Mouse (Mus musculus) heart, adult 2 months (tissue): ENCODE data around the gene Ptpn13. TPM values are rescaled to one million over a fixed set of nuclear protein-coding genes. Genes with fewer than 3 reads are reported as not detected.

Source experiments
- DNase-seq, 2 experiments: peaks; one replicate each; pipeline ENCODE4 v3.0.0; 2021
- H3K27ac ChIP-seq: fragments of 200-600 bp; 2 replicates; pipeline ENCODE4 v1.8.1; 2022
- H3K27me3 ChIP-seq: fragments of 200-500 bp; 2 replicates; pipeline ENCODE4 v1.6.1; 2012; ENCODE audit warnings: mild to moderate bottlenecking, low read length, inconsistent platforms, mixed read lengths; ENCODE audit not compliant: control insufficient read depth, insufficient read depth
- H3K36me3 ChIP-seq: fragments of 200-500 bp; 2 replicates; pipeline ENCODE4 v1.6.1; 2012; ENCODE audit warnings: low read length, inconsistent platforms; ENCODE audit not compliant: control insufficient read depth, insufficient read depth
- H3K4me1 ChIP-seq: fragments of 200-500 bp; 2 replicates; pipeline ENCODE4 v1.6.1; 2011; ENCODE audit warnings: low read length; ENCODE audit not compliant: control insufficient read depth, insufficient read depth
- H3K4me3 ChIP-seq: fragments of 200-600 bp; 2 replicates; pipeline ENCODE4 v1.8.1; 2022
- H3K79me2 ChIP-seq: fragments of 200-500 bp; replicated peaks from 2 replicates; pipeline ENCODE4 v1.6.1; 2012; ENCODE audit warnings: mild to moderate bottlenecking, inconsistent platforms, low read length, moderate library complexity, mixed read lengths; ENCODE audit not compliant: control insufficient read depth, insufficient read depth
- H3K9ac ChIP-seq: fragments of 200-500 bp; 2 replicates; pipeline ENCODE4 v1.6.1; 2012; ENCODE audit warnings: low read depth, mild to moderate bottlenecking, control low read depth, inconsistent platforms, low read length, mixed read lengths
- CTCF ChIP-seq: fragments of 200-600 bp; IDR thresholded peaks from 2 replicates; pipeline ENCODE4 v1.8.1; 2022; ENCODE audit warnings: antibody characterized with exemption, mild to moderate bottlenecking, moderate library complexity
- EP300 ChIP-seq: fragments of 200-500 bp; IDR thresholded peaks from 2 replicates; pipeline ENCODE4 v1.6.1; 2011; ENCODE audit warnings: low read depth, low read length, control low read depth; ENCODE audit not compliant: insufficient read depth
- POLR2A ChIP-seq: fragments of 200-500 bp; IDR thresholded peaks from 2 replicates; pipeline ENCODE4 v1.6.1; 2011; ENCODE audit warnings: mild to moderate bottlenecking, low read depth, low read length, control low read depth; ENCODE audit not compliant: insufficient read depth
- WGBS: fragments of 180-500 bp; shearing (Covaris S2); methylation state at CpG from one replicate; pipeline ENCODE4 v1.1.7; 2018; 5-methylcytosine and 5-hydroxymethylcytosine counted together
- intact Hi-C: fragments of 180-260 bp; cut with DNase I; formaldehyde crosslinking; loops from one replicate; pipeline ENCODE4 v1.15.1; 2025
- polyA plus RNA-seq: library from polyadenylated mRNA; depleted of rRNA; stranded (reverse); fragments of >200 nt; gene quantifications from 2 replicates; pipeline ENCODE4 v1.2.3, GENCODE M21; 2012
- total RNA-seq, 2 experiments: library from RNA; stranded (reverse); gene quantifications; 2 replicates each; pipeline ENCODE4 v1.2.3; 2021

The Ptpn13 gene
- total and polyA plus RNA-seq, 3 experiments: 2.1 to 5.8 (median 5.3) TPM

DNA sequence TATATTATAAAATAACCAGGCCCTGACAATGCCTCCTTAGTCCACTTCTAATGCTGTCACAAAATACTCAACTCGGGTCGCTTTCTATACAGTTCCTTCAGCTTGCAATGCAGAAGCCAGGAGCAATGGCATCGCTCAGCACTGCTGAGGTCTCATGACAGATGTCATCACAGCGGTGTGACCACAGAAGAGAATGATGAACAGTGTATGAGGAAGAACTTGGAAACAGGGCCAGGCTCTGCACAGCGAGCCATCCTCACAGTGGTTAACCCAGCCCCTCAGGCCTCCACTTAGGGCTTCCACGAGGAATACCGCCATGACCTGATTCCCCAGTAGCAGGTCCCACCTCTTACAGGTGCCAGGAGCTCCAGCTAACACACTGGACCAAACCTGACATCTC is 189.4 kb downstream of the Ptpn13 start:
- no peak overlapping the region for H3K4me3 ChIP-seq
- TF ChIP-seq EP300: no peak
- no peak for TF ChIP-seq POLR2A
- no peak for TF ChIP-seq CTCF
- no peak overlapping the region for H3K27ac ChIP-seq
- WGBS: 90% methylated on average over 7 of the region's 7 CpGs
- H3K4me1 ChIP-seq: peaks cover 2% of the 10 kb centered on the region
- DNase-seq: no peak
- intact Hi-C loops: no loop called here
- no peak overlapping the region for H3K9ac ChIP-seq
- no peaks in the 10 kb centered on the region for H3K36me3 ChIP-seq
- no peaks in the 10 kb centered on the region for H3K27me3 ChIP-seq
- H3K79me2 ChIP-seq: no peaks in the 10 kb centered on the region

DNA sequence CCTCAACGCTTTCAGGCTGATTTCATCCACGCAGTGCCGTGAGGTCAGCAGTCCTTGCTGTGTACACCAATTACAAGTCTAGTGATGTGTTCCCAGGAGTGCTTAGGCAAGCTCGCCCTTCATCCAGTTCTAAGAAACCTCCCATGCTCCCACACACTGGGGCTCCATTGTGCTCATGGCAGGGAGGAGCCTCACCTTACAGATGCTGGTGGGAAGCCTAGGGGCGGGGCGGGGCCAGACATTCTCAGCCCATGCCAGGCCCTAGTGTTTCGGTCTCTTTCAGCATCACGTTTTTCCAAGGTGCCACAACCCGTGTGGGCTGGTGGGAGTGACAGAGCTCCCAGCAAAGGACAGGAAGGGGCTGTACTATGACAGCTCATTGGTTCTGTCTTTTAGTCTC is 192.2 kb downstream of the Ptpn13 start:
- Histone ChIP-seq H3K9ac (no peak overlapping the region), H3K4me3 (no peak overlapping the region), H3K4me1 (peaks cover 11% of the 10 kb centered on the region), H3K27ac (no peak overlapping the region), H3K27me3 (no peaks in the 10 kb centered on the region), H3K36me3 (no peaks in the 10 kb centered on the region), H3K79me2 (no peaks in the 10 kb centered on the region)
- TF ChIP-seq EP300: no peak
- TF ChIP-seq POLR2A: no peak
- TF ChIP-seq CTCF: no peak
- DNase-seq: no peak
- 86% methylated on average over 9 of the region's 9 CpGs for WGBS
- intact Hi-C loops: no loop called here

DNA sequence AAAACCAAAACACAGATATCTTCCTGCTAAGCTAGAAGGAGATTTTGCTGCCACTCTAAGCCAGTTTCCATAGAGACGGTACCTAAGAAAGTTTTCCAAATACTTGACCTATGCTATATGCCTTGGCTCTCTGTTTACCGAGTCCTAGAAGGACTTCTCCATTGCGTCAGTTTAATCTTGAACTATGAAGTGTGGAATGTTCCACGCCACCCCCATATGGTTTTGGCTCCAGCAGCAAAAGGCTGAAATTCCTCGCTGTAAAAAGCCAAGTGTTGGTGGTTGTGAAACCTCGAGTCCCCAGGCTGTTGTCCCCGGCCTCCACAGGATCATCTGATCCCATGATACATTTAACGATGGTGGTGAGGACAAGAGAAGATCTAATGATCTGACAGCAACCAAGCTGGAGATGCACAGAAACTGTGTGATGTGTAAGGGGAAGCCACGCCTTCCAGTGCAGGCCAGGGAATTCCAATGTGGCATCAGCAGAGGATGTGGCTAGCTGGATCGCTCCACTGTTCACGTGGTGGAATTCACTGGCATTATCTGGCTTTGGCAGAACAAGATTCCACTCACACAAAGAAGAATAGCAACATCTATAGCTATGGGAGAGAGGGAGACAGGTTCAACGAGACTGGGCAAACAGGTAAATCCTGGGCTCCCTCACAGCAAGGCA is 195.4 kb downstream of the Ptpn13 start:
- no peaks in the 10 kb centered on the region for H3K27me3 ChIP-seq
- H3K4me3 ChIP-seq: no peak overlapping the region
- DNase-seq: peak; percentile 54 to 71
- intact Hi-C loops: loop anchor here (5.0 kb wide), 1 partner anchor 37 kb away; the partner anchor contains the start of gene 1700016H13Rik
- peak overlapping the region; percentile 23 for H3K27ac ChIP-seq
- 47% methylated on average over 12 of the region's 12 CpGs for WGBS
- H3K4me1 ChIP-seq: peaks cover 21% of the 10 kb centered on the region
- no peaks in the 10 kb centered on the region for H3K36me3 ChIP-seq
- no peak for TF ChIP-seq POLR2A
- no peak for TF ChIP-seq EP300
- TF ChIP-seq CTCF: no peak
- H3K79me2 ChIP-seq: no peaks in the 10 kb centered on the region
- no peak overlapping the region for H3K9ac ChIP-seq

DNA sequence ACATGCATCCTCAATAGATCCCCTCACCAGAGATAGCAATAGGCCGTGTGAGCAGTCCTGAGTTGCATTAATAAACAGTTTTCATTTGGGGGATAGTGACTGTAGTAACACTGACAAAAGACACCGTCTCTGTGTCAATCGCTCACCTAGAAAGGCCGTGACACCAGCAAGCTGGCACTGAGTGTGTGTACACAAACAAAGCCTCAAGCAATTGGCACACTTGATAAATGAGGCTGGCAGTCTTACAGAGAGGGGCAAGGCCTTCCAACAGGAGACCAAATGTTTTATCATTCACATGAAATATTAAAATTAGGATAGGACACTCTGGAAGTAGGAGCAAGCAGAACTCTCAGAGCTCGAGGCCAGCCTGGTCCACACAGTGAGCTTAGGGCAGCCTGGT is 197.3 kb downstream of the Ptpn13 start:
- TF ChIP-seq POLR2A (no peak), EP300 (no peak), CTCF (no peak)
- no peaks in the 10 kb centered on the region for H3K79me2 ChIP-seq
- no peak overlapping the region for H3K4me3 ChIP-seq
- no peak overlapping the region for H3K9ac ChIP-seq
- H3K4me1 ChIP-seq: peaks cover 21% of the 10 kb centered on the region
- H3K27me3 ChIP-seq: no peaks in the 10 kb centered on the region
- no peak for DNase-seq
- intact Hi-C loops: loop anchor here (5.0 kb wide), 1 partner anchor 35 kb away; the partner anchor contains the start of gene 1700016H13Rik
- no peak overlapping the region for H3K27ac ChIP-seq
- 0 out of 2 replicates have a peak, but pooled peaks cover under 1% of the 10 kb centered on the region for H3K36me3 ChIP-seq
- 77% methylated on average over 5 of the region's 5 CpGs for WGBS

DNA sequence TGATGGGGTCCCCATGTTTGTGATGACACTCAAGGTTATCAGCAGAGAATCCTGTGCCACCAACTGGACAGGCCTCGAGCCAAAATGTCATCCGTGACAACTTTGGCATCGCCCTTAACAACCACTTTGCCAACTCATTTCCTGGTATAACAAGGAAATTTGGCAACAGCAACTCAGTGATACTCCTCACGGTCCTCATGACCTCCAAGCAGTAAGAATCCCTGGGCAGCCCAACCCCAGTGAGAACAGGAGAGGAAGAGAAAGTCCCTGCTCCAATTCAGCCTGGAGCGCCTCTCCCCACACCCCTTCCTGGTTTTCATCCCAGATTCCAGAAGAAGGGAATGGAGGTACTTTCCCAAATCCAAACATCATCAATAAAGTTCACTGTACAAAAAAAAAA is 199.8 kb downstream of the Ptpn13 start:
- Histone ChIP-seq H3K4me1 (peaks cover 29% of the 10 kb centered on the region), H3K27me3 (no peaks in the 10 kb centered on the region), H3K36me3 (0 out of 2 replicates have a peak, but pooled peaks cover 4% of the 10 kb centered on the region), H3K9ac (no peak overlapping the region), H3K27ac (no peak overlapping the region), H3K79me2 (no peaks in the 10 kb centered on the region), H3K4me3 (no peak overlapping the region)
- no peak for DNase-seq
- WGBS: 46% methylated on average over 5 of the region's 5 CpGs
- TF ChIP-seq EP300 (no peak), POLR2A (no peak), CTCF (no peak)
- intact Hi-C loops: loop anchor here (5.0 kb wide), 1 partner anchor 32 kb away; the partner anchor contains the start of gene 1700016H13Rik

DNA sequence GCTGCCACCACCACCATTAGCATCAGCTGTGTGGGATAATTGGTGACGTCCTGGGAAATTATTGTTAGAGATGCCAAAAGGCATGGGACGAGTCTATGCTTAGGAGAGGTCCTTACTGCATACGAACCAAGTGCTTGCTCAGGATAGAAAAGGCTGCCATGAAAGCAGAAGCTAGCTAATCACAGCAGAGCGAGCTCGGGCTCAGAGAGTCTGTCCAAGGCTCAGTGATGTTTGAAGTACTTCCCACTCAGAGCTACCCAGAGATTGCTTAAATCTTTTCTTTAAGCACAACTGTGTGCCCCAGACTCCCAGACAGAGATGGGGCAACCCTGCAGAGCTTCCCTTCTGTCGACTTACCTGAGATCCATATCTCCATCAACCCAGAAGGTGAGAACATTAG is 203.5 kb downstream of the Ptpn13 start:
- TF ChIP-seq CTCF (no peak), POLR2A (no peak), EP300 (no peak)
- Histone ChIP-seq H3K9ac (peak overlapping the region; percentile 41), H3K27me3 (no peaks in the 10 kb centered on the region), H3K4me3 (peak overlapping the region; percentile 61), H3K4me1 (peaks cover 24% of the 10 kb centered on the region), H3K36me3 (peaks cover 8% of the 10 kb centered on the region), H3K27ac (peak overlapping the region; percentile 86), H3K79me2 (no peaks in the 10 kb centered on the region)
- intact Hi-C loops: no loop called here
- 66% methylated on average over 6 of the region's 6 CpGs for WGBS
- no peak for DNase-seq
